Mouse (Mus musculus): ENCODE data around the gene Mcu.

DNA sequence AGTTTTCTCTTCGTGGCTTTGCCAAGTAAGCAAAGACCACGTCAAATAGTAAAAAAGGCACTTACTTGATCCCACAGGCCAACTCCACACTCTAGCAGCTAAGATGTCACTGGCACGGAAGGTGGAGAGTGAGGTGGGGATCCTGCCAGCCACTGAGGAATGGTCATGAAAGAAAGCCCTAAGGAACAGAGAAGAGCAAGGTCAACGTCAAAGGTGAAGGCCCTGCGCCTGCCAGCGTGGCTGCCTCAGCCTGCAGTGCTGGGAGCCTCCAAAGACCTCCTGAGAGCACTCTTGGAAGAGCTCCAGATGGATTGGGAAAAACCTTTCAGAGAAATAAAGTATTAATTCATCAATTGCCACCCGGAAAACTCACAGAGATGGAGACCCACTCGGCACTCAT, 16.0 kb downstream of the Mcu start:
- TF ChIP-seq EP300 (optimal IDR thresholded peaks at IDR 0.05) (no peak), CTCF (IDR thresholded peaks at IDR 0.05; ENCODE audit: low read depth) (no peak)

Data from stomach, postnatal 0 days (tissue).